Mouse (Mus musculus): Measurements from ENCODE around the gene Qrich2. TPM values are rescaled to one million over a fixed set of nuclear protein-coding genes. Genes with fewer than 3 reads are reported as not detected.
"Not testable (repeated sequence)": the region's sequence is repeated elsewhere in the genome, so short reads cannot be mapped to it uniquely, and the experiment has no call there.

Gene Qrich2
- polyA plus RNA-seq, 1 experiment: not detected

DNA sequence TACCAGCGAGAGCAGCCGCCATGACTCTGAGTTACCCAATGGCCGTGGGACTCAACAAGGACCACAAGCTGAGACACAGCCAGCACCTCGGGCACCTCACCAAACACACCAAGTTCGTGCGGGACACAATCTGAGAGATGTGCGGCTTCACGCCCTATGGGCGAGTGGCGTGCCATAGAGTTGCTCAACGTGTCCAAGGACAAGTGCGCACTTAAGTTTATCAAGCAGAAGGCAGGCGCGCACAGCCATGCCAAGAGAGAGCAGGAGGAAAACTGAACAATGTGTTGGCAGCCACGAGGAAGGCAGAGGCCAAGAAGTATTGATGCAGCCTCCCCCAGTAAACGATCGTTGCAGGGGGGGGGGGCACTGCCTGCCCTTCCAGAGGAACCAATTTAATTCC lies 38.5 kb upstream of the Qrich2 start:
- peaks cover 35% of the 10 kb centered on the region for H3K27me3 ChIP-seq (replicated peaks)
- H3K4me1 ChIP-seq: peaks cover 15% of the 10 kb centered on the region
- no peak overlapping the region for H3K4me3 ChIP-seq (replicated peaks)
- TF ChIP-seq GATA1 (IDR thresholded peaks at IDR 0.05; ENCODE audit: borderline replicate concordance, low read length): no peak
- TF ChIP-seq FLI1 (IDR thresholded peaks at IDR 0.05; ENCODE audit: low read length): no peak
- 0 out of 2 replicates have a peak, but pooled peaks cover 8% of the 10 kb centered on the region for H3K9me3 ChIP-seq
- H3K36me3 ChIP-seq (replicated peaks; ENCODE audit: low read length): no peaks in the 10 kb centered on the region

DNA sequence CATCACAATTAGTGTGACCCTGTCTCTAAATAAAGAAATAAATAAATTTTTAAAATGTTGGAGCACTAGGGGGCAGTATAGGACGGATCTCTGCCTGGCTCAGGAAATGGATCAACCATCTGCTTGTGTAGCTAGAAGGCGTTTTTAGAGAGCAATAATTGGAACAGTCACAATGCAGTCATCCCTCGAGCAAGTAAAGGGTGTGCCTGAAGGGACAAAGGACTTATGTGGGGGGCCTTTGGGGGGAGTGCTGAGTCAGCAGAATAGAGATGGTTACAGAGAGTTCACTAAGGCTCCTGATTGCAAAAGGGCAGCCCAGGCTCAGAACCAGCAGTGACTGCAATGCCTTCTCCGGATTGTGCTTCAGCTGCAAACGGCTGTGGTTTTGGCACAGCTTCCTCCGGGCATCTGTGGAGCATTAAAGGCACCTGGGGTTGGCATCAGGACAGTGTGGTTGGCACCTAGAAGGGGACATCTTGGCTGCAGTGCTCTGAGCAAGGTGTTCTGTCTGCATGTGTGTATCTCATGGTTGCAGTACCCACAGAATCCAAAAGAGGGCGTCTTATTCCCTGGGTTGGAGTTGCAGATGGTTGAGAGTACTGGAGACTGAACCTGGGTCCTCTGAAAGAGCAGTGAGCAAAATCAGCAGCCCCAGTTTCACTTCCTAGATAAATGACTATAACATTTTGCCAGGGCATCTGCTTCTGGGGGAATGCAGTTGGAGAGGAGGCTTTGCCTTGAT lies 35.1 kb upstream of the Qrich2 start:
- Histone ChIP-seq H3K36me3 (replicated peaks; ENCODE audit: low read length) (no peaks in the 10 kb centered on the region), H3K4me3 (replicated peaks) (no peak overlapping the region), H3K4me1 (peaks cover 28% of the 10 kb centered on the region), H3K9me3 (no peaks in the 10 kb centered on the region), H3K27me3 (replicated peaks) (peaks cover 19% of the 10 kb centered on the region)
- TF ChIP-seq FLI1 (IDR thresholded peaks at IDR 0.05; ENCODE audit: low read length) (no peak), GATA1 (IDR thresholded peaks at IDR 0.05; ENCODE audit: borderline replicate concordance, low read length) (no peak)

DNA sequence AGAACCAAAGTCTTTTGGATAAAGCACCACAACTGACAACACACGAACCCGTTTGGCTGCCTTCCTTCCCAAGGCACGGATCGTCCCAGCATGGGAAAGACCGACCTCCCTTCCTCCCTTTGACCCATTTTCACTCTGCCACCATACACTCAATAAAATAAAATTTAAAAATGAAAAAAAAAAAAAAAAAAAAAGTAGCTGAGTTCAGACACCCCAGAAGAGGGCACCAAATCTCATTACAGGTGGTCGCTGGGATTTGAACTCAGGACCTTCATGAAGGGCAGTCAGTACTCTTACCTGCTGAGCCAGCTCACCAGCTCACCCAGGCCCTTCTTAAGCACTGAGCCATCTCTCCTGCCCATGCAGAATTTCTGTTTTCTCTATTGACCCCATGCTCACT lies 33.0 kb upstream of the Qrich2 start:
- TF ChIP-seq FLI1 (IDR thresholded peaks at IDR 0.05; ENCODE audit: low read length) (no peak), GATA1 (IDR thresholded peaks at IDR 0.05; ENCODE audit: borderline replicate concordance, low read length) (no peak)
- H3K4me1 ChIP-seq: peaks cover 31% of the 10 kb centered on the region
- H3K36me3 ChIP-seq (replicated peaks; ENCODE audit: low read length): no peaks in the 10 kb centered on the region
- no peaks in the 10 kb centered on the region for H3K9me3 ChIP-seq
- H3K27me3 ChIP-seq (replicated peaks): peaks cover 4% of the 10 kb centered on the region
- no peak overlapping the region for H3K4me3 ChIP-seq (replicated peaks)

DNA sequence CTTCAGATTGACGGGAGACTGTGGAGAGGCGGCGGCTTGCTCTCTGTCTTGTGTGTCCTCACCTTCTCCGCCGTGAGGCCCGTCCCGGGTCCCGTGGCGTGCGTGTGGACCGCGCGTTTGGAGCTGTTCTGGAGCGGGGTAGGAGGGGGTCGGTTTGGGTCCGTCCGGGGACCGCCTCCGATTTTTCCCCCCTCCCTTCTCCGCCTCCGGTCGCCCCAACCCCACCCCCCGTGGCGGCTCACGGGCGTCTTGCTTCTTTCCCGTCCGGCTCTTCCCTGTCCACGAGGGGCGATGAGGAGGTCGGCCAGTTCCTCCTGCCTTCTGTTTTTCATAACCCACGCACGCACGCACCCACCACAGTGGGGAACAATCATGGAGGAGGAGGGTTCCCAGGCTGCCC lies 32.6 kb upstream of the Qrich2 start:
- H3K4me1 ChIP-seq: peaks cover 36% of the 10 kb centered on the region
- H3K27me3 ChIP-seq (replicated peaks): peaks cover 4% of the 10 kb centered on the region
- H3K4me3 ChIP-seq (replicated peaks): no peak overlapping the region
- no peaks in the 10 kb centered on the region for H3K9me3 ChIP-seq
- H3K36me3 ChIP-seq (replicated peaks; ENCODE audit: low read length): no peaks in the 10 kb centered on the region
- TF ChIP-seq FLI1 (IDR thresholded peaks at IDR 0.05; ENCODE audit: low read length) (no peak), GATA1 (IDR thresholded peaks at IDR 0.05; ENCODE audit: borderline replicate concordance, low read length) (no peak)

DNA sequence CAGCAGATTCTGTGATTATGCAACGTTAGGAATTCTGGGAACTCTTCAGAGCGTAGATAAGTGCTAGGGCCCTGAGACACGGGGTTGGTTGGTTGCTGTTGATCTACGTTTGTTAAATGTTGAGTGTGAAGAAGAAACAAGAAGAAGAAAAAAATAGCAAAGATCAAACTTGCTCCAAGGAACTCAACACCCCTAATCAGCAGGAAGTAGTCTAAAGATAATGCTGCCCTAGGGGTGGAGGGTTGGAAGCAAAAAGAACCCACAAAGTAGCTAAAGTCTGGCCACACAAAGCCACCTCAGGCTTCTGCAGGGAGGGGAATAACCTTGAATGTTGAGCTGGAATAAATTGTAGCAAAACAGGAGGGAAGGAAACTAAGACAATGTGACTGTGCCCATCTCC lies 31.3 kb upstream of the Qrich2 start:
- peaks cover 41% of the 10 kb centered on the region for H3K4me1 ChIP-seq
- no peaks in the 10 kb centered on the region for H3K36me3 ChIP-seq (replicated peaks; ENCODE audit: low read length)
- H3K4me3 ChIP-seq (replicated peaks): no peak overlapping the region
- H3K27me3 ChIP-seq (replicated peaks): peaks cover 4% of the 10 kb centered on the region
- TF ChIP-seq FLI1 (IDR thresholded peaks at IDR 0.05; ENCODE audit: low read length): no peak
- no peak for TF ChIP-seq GATA1 (IDR thresholded peaks at IDR 0.05; ENCODE audit: borderline replicate concordance, low read length)
- no peaks in the 10 kb centered on the region for H3K9me3 ChIP-seq

DNA sequence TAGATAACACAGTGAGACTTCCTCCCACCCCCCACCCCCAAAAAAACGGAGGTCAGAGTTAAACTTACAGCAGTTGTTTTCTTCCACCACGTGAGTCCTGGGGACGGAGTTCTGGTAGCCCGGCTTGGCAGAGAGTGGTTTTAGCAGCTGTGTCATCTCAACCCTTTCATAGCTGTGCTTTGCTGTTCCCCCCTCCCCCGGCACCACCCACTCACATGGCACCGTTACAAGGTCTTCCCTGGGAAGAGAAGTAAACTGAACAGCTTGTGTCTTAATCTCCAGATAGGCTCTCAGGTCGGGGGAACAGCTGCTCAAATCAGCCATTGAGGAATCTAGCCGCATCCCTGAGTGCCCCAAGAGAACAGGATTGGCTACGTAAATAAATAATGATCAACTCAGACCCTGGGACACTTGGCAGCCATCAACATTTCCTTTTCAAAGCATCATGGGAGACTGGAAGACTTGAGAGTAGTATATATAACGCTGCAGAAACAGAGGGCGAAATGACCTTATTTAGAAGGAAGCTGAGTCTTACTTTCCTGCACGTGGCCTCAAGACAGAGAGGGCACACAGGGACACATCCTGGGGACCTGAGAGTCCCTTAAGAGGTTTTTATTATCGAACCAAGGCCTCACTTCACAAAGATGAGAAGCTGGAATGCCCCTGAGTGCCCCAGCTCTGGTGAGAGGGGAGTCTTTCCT lies 28.6 kb upstream of the Qrich2 start:
- H3K27me3 ChIP-seq (replicated peaks): peaks cover 2% of the 10 kb centered on the region
- no peaks in the 10 kb centered on the region for H3K36me3 ChIP-seq (replicated peaks; ENCODE audit: low read length)
- no peak for TF ChIP-seq FLI1 (IDR thresholded peaks at IDR 0.05; ENCODE audit: low read length)
- TF ChIP-seq GATA1 (IDR thresholded peaks at IDR 0.05; ENCODE audit: borderline replicate concordance, low read length): no peak
- peaks cover 39% of the 10 kb centered on the region for H3K4me1 ChIP-seq
- no peak overlapping the region for H3K4me3 ChIP-seq (replicated peaks)
- no peaks in the 10 kb centered on the region for H3K9me3 ChIP-seq

DNA sequence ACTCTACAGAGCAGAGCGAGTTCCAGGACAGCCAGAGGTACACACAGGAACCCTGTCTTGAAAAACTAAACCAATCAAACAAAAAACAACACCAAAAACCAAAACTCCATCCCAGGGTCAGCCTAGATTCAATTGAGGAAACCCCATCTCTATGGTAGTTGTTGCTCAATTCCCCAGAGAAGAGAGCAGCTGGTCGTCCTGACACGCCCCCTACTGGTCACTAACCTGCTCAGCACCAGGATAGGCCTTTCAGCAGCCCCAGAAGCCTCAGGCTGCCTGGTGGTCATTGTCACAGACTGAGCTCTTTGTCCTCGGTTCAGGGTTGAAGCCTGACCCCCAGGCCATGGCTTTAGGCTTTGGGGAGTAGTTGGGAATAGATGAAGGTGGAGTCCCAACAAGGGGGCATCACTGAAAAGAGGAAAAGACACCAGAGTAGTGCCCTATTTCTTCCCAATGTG lies 27.8 kb upstream of the Qrich2 start, which contains the start of gene Prpsap1:
TSS of gene Prpsap1 (minus strand) at position 408 of the 458 bp plus-strand sequence.
- TF ChIP-seq FLI1 (IDR thresholded peaks at IDR 0.05; ENCODE audit: low read length) (no peak), GATA1 (IDR thresholded peaks at IDR 0.05; ENCODE audit: borderline replicate concordance, low read length) (no peak)
- Histone ChIP-seq H3K9me3 (no peaks in the 10 kb centered on the region), H3K4me3 (replicated peaks) (no peak within 1 kb of the TSS), H3K36me3 (replicated peaks; ENCODE audit: low read length) (no peaks in the 10 kb centered on the region), H3K4me1 (peaks cover 47% of the 10 kb centered on the region), H3K27me3 (replicated peaks) (no peaks in the 10 kb centered on the region)

DNA sequence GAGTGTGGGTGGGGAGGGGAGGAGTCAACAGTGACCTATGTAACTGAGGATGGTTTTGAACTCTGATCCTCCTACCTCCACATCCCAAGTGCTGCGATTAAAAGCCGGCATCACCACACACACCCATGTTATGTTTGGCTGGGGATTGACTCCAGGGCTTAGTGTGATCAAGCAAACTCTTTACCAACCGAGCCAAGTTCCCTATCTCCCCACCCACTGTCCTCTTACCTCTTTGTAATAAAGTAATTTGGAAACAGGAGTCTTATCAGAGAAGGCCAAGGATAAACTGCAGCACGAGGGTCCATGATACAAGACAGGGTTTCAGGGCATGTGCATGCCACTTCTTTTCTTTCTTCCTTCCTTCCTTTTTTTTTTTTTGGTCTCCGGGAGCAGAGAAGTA lies 27.1 kb upstream of the Qrich2 start:
- Histone ChIP-seq H3K27me3 (replicated peaks) (no peaks in the 10 kb centered on the region), H3K9me3 (no peaks in the 10 kb centered on the region), H3K4me3 (replicated peaks) (no peak overlapping the region), H3K4me1 (peaks cover 45% of the 10 kb centered on the region), H3K36me3 (replicated peaks; ENCODE audit: low read length) (no peaks in the 10 kb centered on the region)
- TF ChIP-seq FLI1 (IDR thresholded peaks at IDR 0.05; ENCODE audit: low read length) (no peak), GATA1 (IDR thresholded peaks at IDR 0.05; ENCODE audit: borderline replicate concordance, low read length) (no peak)

DNA sequence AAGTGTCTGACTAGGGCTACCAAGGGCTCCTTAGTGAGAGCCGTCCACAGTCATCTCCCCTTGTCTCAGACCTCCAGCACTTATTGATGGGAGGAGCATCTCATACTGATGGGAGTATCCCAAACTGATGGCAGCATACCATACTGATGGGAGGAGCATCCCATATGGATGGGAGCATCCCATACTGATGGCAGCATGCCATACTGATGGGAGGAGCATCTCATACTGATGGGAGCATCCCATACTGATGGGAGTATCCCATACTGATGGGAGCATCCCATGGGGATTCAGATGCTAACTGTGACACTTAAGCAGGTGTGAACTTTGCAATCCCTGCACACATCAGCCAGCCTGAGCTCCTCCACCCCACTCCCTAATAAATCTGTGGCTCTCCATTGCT lies 26.5 kb upstream of the Qrich2 start:
- not testable (repeated sequence) for H3K27me3 ChIP-seq (replicated peaks); H3K36me3 ChIP-seq (replicated peaks; ENCODE audit: low read length); H3K4me3 ChIP-seq (replicated peaks); H3K9me3 ChIP-seq
- H3K4me1 ChIP-seq: peaks cover 41% of the 10 kb centered on the region

DNA sequence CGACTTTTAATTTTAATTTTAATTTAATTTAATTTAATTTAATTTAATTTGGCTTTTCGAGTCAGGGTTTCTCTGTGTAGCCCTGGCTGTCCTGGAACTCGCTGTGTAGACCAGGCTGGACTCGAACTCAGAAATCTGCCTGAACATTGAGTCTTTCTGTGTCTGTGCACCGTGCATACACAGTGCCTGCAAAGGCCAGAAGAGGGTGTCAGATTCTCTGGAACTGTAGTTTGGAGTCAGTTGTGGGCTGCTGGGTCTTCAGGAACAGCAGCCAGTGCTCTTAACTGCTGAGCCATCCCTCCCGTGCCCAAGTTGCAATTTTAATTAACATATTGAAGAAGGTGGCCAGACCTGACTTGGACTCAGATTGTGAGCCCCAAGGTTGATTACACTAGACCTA lies 25.3 kb upstream of the Qrich2 start:
- Histone ChIP-seq H3K36me3 (replicated peaks; ENCODE audit: low read length) (peaks cover 16% of the 10 kb centered on the region), H3K4me1 (peaks cover 35% of the 10 kb centered on the region), H3K9me3 (no peaks in the 10 kb centered on the region), H3K4me3 (replicated peaks) (no peak overlapping the region), H3K27me3 (replicated peaks) (no peaks in the 10 kb centered on the region)
- TF ChIP-seq FLI1 (IDR thresholded peaks at IDR 0.05; ENCODE audit: low read length): no peak
